Mouse (Mus musculus) ES-Bruce4 (cell line): Measurements from ENCODE around the gene Kcnab3. TPM values are rescaled to one million over a fixed set of nuclear protein-coding genes. Genes with fewer than 3 reads are reported as not detected.
A peak's percentile ranks its signal among the peaks of the same experiment; 100 is the strongest.

Experiments used
- H3K27ac ChIP-seq: 2 replicates; pipeline ENCODE4 v1.5.1; 2012; ENCODE audit warnings: low read length, inconsistent platforms; ENCODE audit not compliant: insufficient read depth
- H3K27me3 ChIP-seq: 2 replicates; pipeline ENCODE4 v1.6.1; 2012; ENCODE audit warnings: mild to moderate bottlenecking, low read length, inconsistent platforms; ENCODE audit not compliant: control insufficient read depth, poor library complexity, insufficient read depth, severe bottlenecking
- H3K36me3 ChIP-seq: 2 replicates; pipeline ENCODE4 v1.6.1; 2012; ENCODE audit warnings: inconsistent platforms, mild to moderate bottlenecking, low read length, moderate library complexity; ENCODE audit not compliant: control insufficient read depth, poor library complexity, insufficient read depth, severe bottlenecking
- H3K4me1 ChIP-seq: one replicate; pipeline ENCODE4 v1.8.1; 2011; ENCODE audit warnings: low read length; ENCODE audit not compliant: control insufficient read depth, insufficient read depth
- H3K4me3 ChIP-seq: 2 replicates; pipeline ENCODE4 v1.5.1; 2011; ENCODE audit warnings: low read depth, mild to moderate bottlenecking, low read length
- H3K9ac ChIP-seq: 2 replicates; pipeline ENCODE4 v1.6.1; 2012; ENCODE audit warnings: low read depth, mild to moderate bottlenecking, inconsistent platforms; ENCODE audit not compliant: poor library complexity, severe bottlenecking
- H3K9me3 ChIP-seq: replicated peaks from 2 replicates; pipeline ENCODE4 v1.6.1; 2012; ENCODE audit warnings: mild to moderate bottlenecking, low read length, inconsistent platforms; ENCODE audit not compliant: control insufficient read depth, poor library complexity, insufficient read depth, severe bottlenecking
- CTCF ChIP-seq: IDR thresholded peaks from one replicate; pipeline ENCODE4 v1.8.1; 2011; ENCODE audit warnings: low read depth, low read length
- EP300 ChIP-seq: IDR thresholded peaks from 2 replicates; pipeline ENCODE4 v1.6.1; 2011; ENCODE audit warnings: low read depth, low read length; ENCODE audit not compliant: insufficient read depth
- POLR2A ChIP-seq: IDR thresholded peaks from one replicate; pipeline ENCODE4 v1.8.1; 2011; ENCODE audit warnings: low read length; ENCODE audit not compliant: insufficient read depth
- polyA plus RNA-seq: library from polyadenylated mRNA; stranded (reverse); fragments of >200 nt; gene quantifications from 2 replicates; pipeline ENCODE4 v1.2.4, GENCODE M21; 2011; ENCODE audit warnings: low read depth; ENCODE audit not compliant: missing spikeins, insufficient read depth, insufficient read length

The Kcnab3 gene
- 2.5 and 3.4 TPM in 2 replicates for polyA plus RNA-seq

GRCm38 (mm10) chr11:69325628-69326407 is at the start of gene Kcnab3:
TSS of gene Kcnab3 (plus strand) at chr11:69326258.
- peak; percentile 47 for TF ChIP-seq POLR2A
- TF ChIP-seq CTCF = no peak
- TF ChIP-seq EP300 = no peak
- no peaks in the 10 kb centered on the region; the same call in 1 of the 2 replicates for H3K36me3 ChIP-seq
- H3K4me3 ChIP-seq = peak within 1 kb of the TSS; percentile 60
- H3K4me1 ChIP-seq = no peaks in the 10 kb centered on the region
- no peaks in the 10 kb centered on the region for H3K9me3 ChIP-seq
- no peak within 1 kb of the TSS for H3K27ac ChIP-seq
- peak within 1 kb of the TSS; percentile 64 for H3K9ac ChIP-seq
- peaks cover 9% of the 10 kb centered on the region for H3K27me3 ChIP-seq

DNA sequence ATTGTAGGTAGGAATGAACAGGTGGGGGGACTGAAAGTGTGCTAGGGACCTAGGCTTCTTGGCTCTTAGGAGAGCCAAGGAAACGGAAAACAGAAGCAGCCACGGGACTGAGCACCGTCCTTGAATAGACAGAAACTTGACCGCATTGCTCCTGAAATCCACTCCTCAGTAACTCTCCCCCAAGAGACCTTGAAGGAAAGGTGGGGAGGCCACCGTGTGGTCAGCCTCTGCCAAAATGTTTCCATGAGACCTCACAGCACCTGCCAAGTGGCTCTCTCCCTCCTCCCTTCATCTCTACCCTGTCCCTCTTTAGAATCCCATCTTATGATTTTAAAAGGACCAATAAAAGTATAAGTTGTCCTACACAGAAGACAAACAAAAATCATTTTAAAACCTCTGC is 48.8 kb upstream of the Kcnab3 start:
- Histone ChIP-seq H3K4me3 (no peak overlapping the region), H3K9me3 (no peaks in the 10 kb centered on the region), H3K36me3 (no peaks in the 10 kb centered on the region), H3K4me1 (no peaks in the 10 kb centered on the region), H3K27me3 (0 out of 2 replicates have a peak, but pooled peaks cover under 1% of the 10 kb centered on the region), H3K27ac (no peak overlapping the region), H3K9ac (no peak overlapping the region)
- TF ChIP-seq CTCF (no peak), POLR2A (no peak)

- no peaks in the 10 kb centered on the region for H3K36me3 ChIP-seq
Observed at GRCm38 (mm10) chr11:69291111-69291510, 34.9 kb upstream of the Kcnab3 start.

GRCm38 (mm10) chr11:69295286-69295685 is 30.8 kb upstream of the Kcnab3 start:
- Histone ChIP-seq H3K9ac (no peak overlapping the region), H3K4me3 (no peak overlapping the region), H3K27me3 (no peaks in the 10 kb centered on the region), H3K36me3 (0 out of 2 replicates have a peak, but pooled peaks cover 4% of the 10 kb centered on the region), H3K27ac (no peak overlapping the region), H3K4me1 (no peaks in the 10 kb centered on the region), H3K9me3 (no peaks in the 10 kb centered on the region)
- TF ChIP-seq EP300 (no peak), CTCF (no peak), POLR2A (no peak)

More at GRCm38 (mm10) chr11:69291111-69291510, 34.9 kb upstream of the Kcnab3 start:
- Histone ChIP-seq H3K9ac (no peak overlapping the region), H3K4me3 (no peak overlapping the region), H3K27ac (no peak overlapping the region), H3K9me3 (no peaks in the 10 kb centered on the region), H3K4me1 (no peaks in the 10 kb centered on the region), H3K27me3 (no peaks in the 10 kb centered on the region)
- TF ChIP-seq POLR2A (no peak), EP300 (no peak), CTCF (no peak)

- no peaks in the 10 kb centered on the region for H3K9me3 ChIP-seq
- TF ChIP-seq EP300 (no peak), CTCF (no peak), POLR2A (no peak)
- H3K9ac ChIP-seq = no peak overlapping the region
- H3K27me3 ChIP-seq = no peaks in the 10 kb centered on the region
- no peak overlapping the region for H3K4me3 ChIP-seq
- H3K27ac ChIP-seq = no peak overlapping the region
- no peaks in the 10 kb centered on the region for H3K4me1 ChIP-seq
- peaks cover 7% of the 10 kb centered on the region; the same call in 1 of the 2 replicates for H3K36me3 ChIP-seq
Observed at GRCm38 (mm10) chr11:69297799-69298198, 28.3 kb upstream of the Kcnab3 start.

- no peak overlapping the region for H3K4me3 ChIP-seq
- H3K4me1 ChIP-seq = no peaks in the 10 kb centered on the region
- no peaks in the 10 kb centered on the region for H3K27me3 ChIP-seq
- H3K27ac ChIP-seq = no peak overlapping the region
- H3K9me3 ChIP-seq = no peaks in the 10 kb centered on the region
- no peak for TF ChIP-seq CTCF
- TF ChIP-seq POLR2A = no peak
- no peak for TF ChIP-seq EP300
- peaks cover 7% of the 10 kb centered on the region; the same call in 1 of the 2 replicates for H3K36me3 ChIP-seq
- H3K9ac ChIP-seq = no peak overlapping the region
Observed at GRCm38 (mm10) chr11:69298231-69298630, 27.8 kb upstream of the Kcnab3 start.
